Mouse (Mus musculus) E14TG2a.4 (cell line): ENCODE data around the gene Ahnak.

Source experiments
- CTCF ChIP-seq: conservative IDR thresholded peaks from 2 replicates; pipeline ENCODE4 v1.5.1; 2014; ENCODE audit warnings: low read length
- POU5F1 ChIP-seq: IDR thresholded peaks from 2 replicates; pipeline ENCODE4 v1.6.1; 2014; ENCODE audit warnings: low read length, borderline replicate concordance

DNA sequence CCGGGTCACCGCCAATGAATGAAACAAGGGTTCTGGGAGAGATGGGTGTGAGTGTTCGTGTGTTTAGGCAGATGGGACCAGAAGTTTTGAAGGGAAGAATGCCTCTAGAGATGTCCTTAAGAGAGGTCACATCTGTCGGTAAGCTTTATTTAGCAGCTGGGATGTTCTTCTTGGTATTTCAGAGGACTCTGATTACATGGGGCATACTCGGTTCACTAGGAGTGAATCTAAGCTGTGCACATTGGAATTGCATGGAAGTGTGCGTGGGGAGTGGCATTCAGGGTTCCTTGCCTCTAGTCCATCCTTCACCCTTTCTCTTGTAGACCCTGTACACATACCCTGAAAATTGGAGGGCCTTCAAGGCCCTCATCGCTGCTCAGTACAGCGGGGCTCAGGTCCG is 21.2 kb upstream of the Ahnak start:
- TF ChIP-seq CTCF, result no peak
- no peak for TF ChIP-seq POU5F1
